Mouse (Mus musculus): ENCODE measurements at regions not wholly inside any gene's neighbourhood (a gene's known extent, or its start where the extent isn't known, plus 50 kb on each side); places are given as distances from the start of the nearest gene placed in this dataset.
A peak's percentile ranks its signal among the peaks of the same experiment; 100 is the strongest.

GRCm38 (mm10) chr3:45523281-45523680 is 145.1 kb downstream of the Pcdh10 start:
- DNase-seq (ENCODE audit: extremely low spot score, low read depth, low spot score), result no peak

GRCm38 (mm10) chr3:45547091-45547490 is 168.9 kb downstream of the Pcdh10 start:
- DNase-seq (ENCODE audit: extremely low spot score, low read depth, low spot score), result no peak

- peak; percentile 22 for DNase-seq (ENCODE audit: extremely low spot score, low read depth, low spot score)
These were observed 177.5 kb downstream of the Pcdh10 start for GRCm38 (mm10) chr3:45555736-45556135.

GRCm38 (mm10) chr3:45572995-45573394 is 194.8 kb downstream of the Pcdh10 start:
- no peak for DNase-seq (ENCODE audit: extremely low spot score, low read depth, low spot score)

GRCm38 (mm10) chr3:45577035-45577434 is 198.8 kb downstream of the Pcdh10 start:
- DNase-seq (ENCODE audit: extremely low spot score, low read depth, low spot score), result no peak

GRCm38 (mm10) chr3:45593561-45593960 is 215.4 kb downstream of the Pcdh10 start:
- DNase-seq (ENCODE audit: extremely low spot score, low read depth, low spot score), result no peak

- no peak for DNase-seq (ENCODE audit: extremely low spot score, low read depth, low spot score)
These were observed 224.1 kb downstream of the Pcdh10 start for GRCm38 (mm10) chr3:45602278-45602677.

GRCm38 (mm10) chr3:45603151-45603550 is 225.0 kb downstream of the Pcdh10 start:
- DNase-seq (ENCODE audit: extremely low spot score, low read depth, low spot score), result no peak

- DNase-seq (ENCODE audit: extremely low spot score, low read depth, low spot score), result no peak
These were observed 242.5 kb downstream of the Pcdh10 start for GRCm38 (mm10) chr3:45620729-45621128.

- DNase-seq (ENCODE audit: extremely low spot score, low read depth, low spot score), result no peak
These were observed 267.8 kb downstream of the Pcdh10 start for GRCm38 (mm10) chr3:45645856-45646450.

- DNase-seq (ENCODE audit: extremely low spot score, low read depth, low spot score), result no peak
These were observed 271.2 kb downstream of the Pcdh10 start for GRCm38 (mm10) chr3:45649361-45649760.

- DNase-seq (ENCODE audit: extremely low spot score, low read depth, low spot score), result no peak
These were observed 278.8 kb downstream of the Pcdh10 start for GRCm38 (mm10) chr3:45657023-45657422.

- DNase-seq (ENCODE audit: extremely low spot score, low read depth, low spot score), result no peak
These were observed 280.0 kb downstream of the Pcdh10 start for GRCm38 (mm10) chr3:45658093-45658776.

GRCm38 (mm10) chr3:45659052-45659451 is 280.9 kb downstream of the Pcdh10 start:
- DNase-seq (ENCODE audit: extremely low spot score, low read depth, low spot score), result no peak

- no peak for DNase-seq (ENCODE audit: extremely low spot score, low read depth, low spot score)
These were observed 292.2 kb downstream of the Pcdh10 start for GRCm38 (mm10) chr3:45670434-45670833.

- no peak for DNase-seq (ENCODE audit: extremely low spot score, low read depth, low spot score)
These were observed 299.5 kb downstream of the Pcdh10 start for GRCm38 (mm10) chr3:45677672-45678071.

GRCm38 (mm10) chr3:45681410-45681809 is 303.2 kb downstream of the Pcdh10 start:
- DNase-seq (ENCODE audit: extremely low spot score, low read depth, low spot score), result no peak

- no peak for DNase-seq (ENCODE audit: extremely low spot score, low read depth, low spot score)
These were observed 329.7 kb downstream of the Pcdh10 start for GRCm38 (mm10) chr3:45707891-45708290.
